Comparison of ENCODE assay signal across 32 mouse cellular contexts in genomic region chr12:66734536-66734935, GRCm38 (mm10).
A peak's percentile ranks its signal among the peaks of the same experiment; 100 is the strongest.
DNase-seq lines count a peak whose midpoint lies in the region; ATAC-seq lines count a peak whose summit lies in the region.
"Had no signal": no experiment of that assay in that cellular context is flagged by ENCODE, and none has a peak within 500 bp of the region (broad histone marks: within the 10 kb centered on the region; RNA-seq: fewer than 3 reads in every experiment).

No protein-coding gene starts in this region.

- H3K27me3 ChIP-seq in embryonic facial prominence, embryonic 14.5 days (replicated peaks; ENCODE audit: control insufficient read depth, insufficient read depth, low read length) = no peaks in the 10 kb centered on the region
- no peaks in the 10 kb centered on the region for H3K27me3 ChIP-seq in embryonic facial prominence, embryonic 10.5 days (replicated peaks; ENCODE audit: low read depth, poor library complexity, severe bottlenecking)
- H3K27me3 ChIP-seq: embryonic facial prominence, embryonic 15.5 days; forebrain, embryonic 12.5 days; limb, embryonic 15.5 days; liver, embryonic 13.5 days; midbrain, embryonic 15.5 days; neural tube, embryonic 15.5 days; Patski; stomach, embryonic 15.5 days had no signal

- ATAC-seq in embryonic facial prominence, embryonic 14.5 days (ENCODE audit: low read depth) = no peak
- ATAC-seq: forebrain, postnatal 0 days; hindbrain, embryonic 16.5 days; midbrain, embryonic 15.5 days; Patski had no signal

- no peak overlapping the region for H3K4me3 ChIP-seq in embryonic facial prominence, embryonic 14.5 days (ENCODE audit: low read depth, low read length)
- no peak overlapping the region for H3K4me3 ChIP-seq in embryonic facial prominence, embryonic 10.5 days
- H3K4me3 ChIP-seq: embryonic facial prominence, embryonic 15.5 days; forebrain, embryonic 12.5 days; hindbrain, embryonic 10.5 days; limb, embryonic 10.5 days; limb, embryonic 15.5 days; liver, embryonic 13.5 days; midbrain, embryonic 10.5 days; midbrain, embryonic 15.5 days; neural tube, embryonic 15.5 days; stomach, embryonic 15.5 days had no signal

- 70% methylated on average over 3 of the region's 3 CpGs for WGBS in embryonic facial prominence, embryonic 14.5 days
- 87% methylated on average over 3 of the region's 3 CpGs for WGBS in embryonic facial prominence, embryonic 10.5 days

- peak; percentile 2 for DNase-seq in embryonic facial prominence, embryonic 14.5 days (ENCODE audit: low spot score)
- DNase-seq in embryonic facial prominence, embryonic 10.5 days (ENCODE audit: low spot score) = no peak
- peak; percentile 4 for DNase-seq in right cerebral cortex, adult 18-20 months
- DNase-seq in right cerebral cortex, adult 2 months (ENCODE audit: low spot score in 2 of 2) = no peak
- DNase-seq in embryo, embryonic 11 days = peak; percentile 1
- DNase-seq in cerebellum, postnatal 10 days = no peak
- no peak for DNase-seq in urinary bladder, adult 18-20 months (ENCODE audit: low spot score in 2 of 2)
- DNase-seq: adrenal gland, postnatal 14 days; cerebellum, adult 18-20 months; cerebellum, postnatal 14 days; forebrain, postnatal 0 days; gastrocnemius, postnatal 14 days; heart, postnatal 14 days; kidney, adult 2 months; kidney, postnatal 10 days; layer of hippocampus, postnatal 36 days; liver, embryonic 13.5 days; lung, adult 18-20 months; lung, postnatal 10 days; thymus, postnatal 14 days had no signal

- no peaks in the 10 kb centered on the region for H3K9me3 ChIP-seq in embryonic facial prominence, embryonic 14.5 days (ENCODE audit: control insufficient read depth, low read length)
- no peaks in the 10 kb centered on the region for H3K9me3 ChIP-seq in embryonic facial prominence, embryonic 10.5 days
- H3K9me3 ChIP-seq: embryonic facial prominence, embryonic 15.5 days; forebrain, embryonic 12.5 days; hindbrain, embryonic 10.5 days; limb, embryonic 10.5 days; limb, embryonic 15.5 days; liver, embryonic 13.5 days; midbrain, embryonic 10.5 days; midbrain, embryonic 15.5 days; neural tube, embryonic 15.5 days; stomach, embryonic 15.5 days had no signal

- H3K4me1 ChIP-seq in embryonic facial prominence, embryonic 14.5 days (ENCODE audit: control insufficient read depth, insufficient read depth, low read length) = no peaks in the 10 kb centered on the region
- H3K4me1 ChIP-seq in embryonic facial prominence, embryonic 10.5 days = no peaks in the 10 kb centered on the region
- H3K4me1 ChIP-seq: embryonic facial prominence, embryonic 15.5 days; forebrain, embryonic 12.5 days; hindbrain, embryonic 10.5 days; limb, embryonic 10.5 days; limb, embryonic 15.5 days; liver, embryonic 13.5 days; midbrain, embryonic 10.5 days; midbrain, embryonic 15.5 days; neural tube, embryonic 15.5 days; stomach, embryonic 15.5 days had no signal

- H3K9ac ChIP-seq in embryonic facial prominence, embryonic 14.5 days (ENCODE audit: low read depth, low read length) = no peak overlapping the region
- H3K9ac ChIP-seq: embryonic facial prominence, embryonic 15.5 days; forebrain, embryonic 12.5 days; forebrain, postnatal 0 days; limb, embryonic 15.5 days; liver, embryonic 13.5 days; midbrain, embryonic 15.5 days; neural tube, embryonic 15.5 days; stomach, embryonic 15.5 days had no signal

- H3K4me2 ChIP-seq in embryonic facial prominence, embryonic 14.5 days (ENCODE audit: low read depth, low read length) = no peak overlapping the region
- H3K4me2 ChIP-seq: embryonic facial prominence, embryonic 15.5 days; forebrain, embryonic 12.5 days; limb, embryonic 15.5 days; liver, embryonic 13.5 days; midbrain, embryonic 15.5 days; neural tube, embryonic 15.5 days; stomach, embryonic 15.5 days had no signal

- no peak overlapping the region for H3K27ac ChIP-seq in embryonic facial prominence, embryonic 14.5 days (replicated peaks; ENCODE audit: low read depth, low read length)
- H3K27ac ChIP-seq in embryonic facial prominence, embryonic 10.5 days (replicated peaks) = no peak overlapping the region
- H3K27ac ChIP-seq: embryonic facial prominence, embryonic 15.5 days; forebrain, embryonic 12.5 days; hindbrain, embryonic 10.5 days; limb, embryonic 10.5 days; limb, embryonic 15.5 days; liver, embryonic 13.5 days; midbrain, embryonic 10.5 days; midbrain, embryonic 15.5 days; neural tube, embryonic 15.5 days; stomach, embryonic 15.5 days had no signal

- H3K36me3 ChIP-seq in embryonic facial prominence, embryonic 14.5 days (ENCODE audit: control insufficient read depth, insufficient read depth, low read length) = no peaks in the 10 kb centered on the region
- no peaks in the 10 kb centered on the region for H3K36me3 ChIP-seq in embryonic facial prominence, embryonic 10.5 days (replicated peaks)
- H3K36me3 ChIP-seq: embryonic facial prominence, embryonic 15.5 days; forebrain, embryonic 12.5 days; G1E; hindbrain, embryonic 10.5 days; limb, embryonic 10.5 days; limb, embryonic 15.5 days; liver, embryonic 13.5 days; midbrain, embryonic 10.5 days; midbrain, embryonic 15.5 days; neural tube, embryonic 15.5 days; stomach, embryonic 15.5 days had no signal

Comparison
In these comparisons a context has a peak if more than half of its experiments do, and no peak if none do; other contexts are left out.
1. DNase-seq: peak in embryonic facial prominence, embryonic 14.5 days (single experiment), right cerebral cortex, adult 18-20 months (single experiment) and embryo, embryonic 11 days (single experiment); none in embryonic facial prominence, embryonic 10.5 days (single experiment), right cerebral cortex, adult 2 months (0 of 2), cerebellum, postnatal 10 days (0 of 2) and urinary bladder, adult 18-20 months (0 of 2).